Mouse (Mus musculus) thymus, adult 2 months (tissue): ENCODE measurements around the gene Fbxl20.

Source experiments
- CTCF ChIP-seq: fragments of 200-500 bp; IDR thresholded peaks from 2 replicates; pipeline ENCODE4 v1.5.1; 2012; ENCODE audit warnings: mild to moderate bottlenecking, control low read depth, low read length, moderate library complexity, borderline replicate concordance; ENCODE audit not compliant: control insufficient read depth, poor library complexity, insufficient read depth; ENCODE audit errors: extremely low read depth
- POLR2A ChIP-seq: fragments of 200-500 bp; IDR thresholded peaks from 2 replicates; pipeline ENCODE4 v1.6.1; 2012; ENCODE audit warnings: mild to moderate bottlenecking, low read length, control low read depth, moderate library complexity; ENCODE audit not compliant: control insufficient read depth, poor library complexity, insufficient read depth; ENCODE audit errors: extremely low read depth

- no peak for TF ChIP-seq CTCF
- TF ChIP-seq POLR2A, result no peak
These were observed 15.3 kb downstream of the Fbxl20 start for GRCm38 (mm10) chr11:98134951-98135350.
